Mouse (Mus musculus): ENCODE measurements at regions not wholly inside any gene's neighbourhood (a gene's known extent, or its start where the extent isn't known, plus 50 kb on each side); places are given as distances from the start of the nearest gene placed in this dataset.

- no peak for DNase-seq (ENCODE audit: low spot score)
- Histone ChIP-seq H3K27me3 (replicated peaks; ENCODE audit: low read depth, poor library complexity, severe bottlenecking) (no peaks in the 10 kb centered on the region), H3K9me3 (0 out of 2 replicates have a peak, but pooled peaks cover 8% of the 10 kb centered on the region), H3K27ac (replicated peaks) (peak overlapping the region; percentile 83), H3K36me3 (replicated peaks) (no peaks in the 10 kb centered on the region; the same call in 1 of the 2 replicates), H3K4me3 (0 out of 2 replicates have a peak overlapping the region, but pooled peaks have one; percentile 34), H3K4me1 (peaks cover 39% of the 10 kb centered on the region)
- 29% methylated on average over 3 of the region's 3 CpGs for WGBS
These were observed 53.4 kb upstream of the Jun start for GRCm38 (mm10) chr4:95105424-95105823.

- DNase-seq (ENCODE audit: low spot score), result peak; percentile 49
- H3K36me3 ChIP-seq (replicated peaks), result no peaks in the 10 kb centered on the region; the same call in 1 of the 2 replicates
- peak overlapping the region; percentile 83 for H3K27ac ChIP-seq (replicated peaks)
- 0 out of 2 replicates have a peak, but pooled peaks cover 8% of the 10 kb centered on the region for H3K9me3 ChIP-seq
- H3K4me3 ChIP-seq, result peak overlapping the region; percentile 34
- WGBS, result 31% methylated on average over 16 of the region's 16 CpGs
- peaks cover 39% of the 10 kb centered on the region for H3K4me1 ChIP-seq
- H3K27me3 ChIP-seq (replicated peaks; ENCODE audit: low read depth, poor library complexity, severe bottlenecking), result no peaks in the 10 kb centered on the region
These were observed 54.1 kb upstream of the Jun start for GRCm38 (mm10) chr4:95105926-95106622.

GRCm38 (mm10) chr4:95106881-95107665 lies 55.1 kb upstream of the Jun start:
- Histone ChIP-seq H3K27ac (replicated peaks) (peak overlapping the region; percentile 83), H3K9me3 (0 out of 2 replicates have a peak, but pooled peaks cover 1% of the 10 kb centered on the region), H3K36me3 (replicated peaks) (no peaks in the 10 kb centered on the region), H3K4me1 (peaks cover 39% of the 10 kb centered on the region), H3K27me3 (replicated peaks; ENCODE audit: low read depth, poor library complexity, severe bottlenecking) (no peaks in the 10 kb centered on the region), H3K4me3 (no peak overlapping the region)
- DNase-seq (ENCODE audit: low spot score), result no peak
- 63% methylated on average over 10 of the region's 10 CpGs for WGBS

GRCm38 (mm10) chr4:95108811-95109210 lies 56.8 kb upstream of the Jun start:
- Histone ChIP-seq H3K27me3 (replicated peaks; ENCODE audit: low read depth, poor library complexity, severe bottlenecking) (no peaks in the 10 kb centered on the region), H3K4me3 (no peak overlapping the region), H3K27ac (replicated peaks) (peak overlapping the region; percentile 54), H3K4me1 (peaks cover 39% of the 10 kb centered on the region), H3K9me3 (peaks cover 2% of the 10 kb centered on the region; the same call in 1 of the 2 replicates), H3K36me3 (replicated peaks) (no peaks in the 10 kb centered on the region)
- WGBS, result 54% methylated on average over 6 of the region's 6 CpGs
- no peak for DNase-seq (ENCODE audit: low spot score)

GRCm38 (mm10) chr4:95110828-95111227 lies 58.8 kb upstream of the Jun start:
- H3K4me3 ChIP-seq, result no peak overlapping the region
- peaks cover 32% of the 10 kb centered on the region for H3K4me1 ChIP-seq
- no peaks in the 10 kb centered on the region for H3K36me3 ChIP-seq (replicated peaks)
- H3K27ac ChIP-seq (replicated peaks), result no peak overlapping the region
- DNase-seq (ENCODE audit: low spot score), result no peak
- no peaks in the 10 kb centered on the region for H3K27me3 ChIP-seq (replicated peaks; ENCODE audit: low read depth, poor library complexity, severe bottlenecking)
- WGBS, result 91% methylated on average over 8 of the region's 8 CpGs
- H3K9me3 ChIP-seq, result peaks cover 2% of the 10 kb centered on the region; the same call in 1 of the 2 replicates

GRCm38 (mm10) chr4:95117158-95117681 lies 65.2 kb upstream of the Jun start:
- H3K4me1 ChIP-seq, result no peaks in the 10 kb centered on the region
- DNase-seq (ENCODE audit: low spot score), result no peak
- no peak overlapping the region for H3K27ac ChIP-seq (replicated peaks)
- H3K9me3 ChIP-seq, result peaks cover 2% of the 10 kb centered on the region; the same call in 1 of the 2 replicates
- no peaks in the 10 kb centered on the region for H3K27me3 ChIP-seq (replicated peaks; ENCODE audit: low read depth, poor library complexity, severe bottlenecking)
- WGBS, result 53% methylated on average over 5 of the region's 5 CpGs
- no peaks in the 10 kb centered on the region for H3K36me3 ChIP-seq (replicated peaks)
- no peak overlapping the region for H3K4me3 ChIP-seq

GRCm38 (mm10) chr4:95120876-95121275 lies 68.9 kb upstream of the Jun start:
- Histone ChIP-seq H3K27me3 (replicated peaks; ENCODE audit: low read depth, poor library complexity, severe bottlenecking) (no peaks in the 10 kb centered on the region), H3K4me3 (no peak overlapping the region), H3K9me3 (no peaks in the 10 kb centered on the region), H3K4me1 (0 out of 2 replicates have a peak, but pooled peaks cover 3% of the 10 kb centered on the region), H3K27ac (replicated peaks) (no peak overlapping the region), H3K36me3 (replicated peaks) (no peaks in the 10 kb centered on the region)
- DNase-seq (ENCODE audit: low spot score), result no peak
- 83% methylated on average over 1 of the region's 1 CpGs for WGBS

GRCm38 (mm10) chr4:95125346-95125745 lies 73.3 kb upstream of the Jun start:
- WGBS, result 90% methylated on average over 1 of the region's 1 CpGs
- H3K27ac ChIP-seq (replicated peaks), result no peak overlapping the region
- no peaks in the 10 kb centered on the region for H3K36me3 ChIP-seq (replicated peaks)
- DNase-seq (ENCODE audit: low spot score), result no peak
- H3K9me3 ChIP-seq, result no peaks in the 10 kb centered on the region
- H3K4me3 ChIP-seq, result no peak overlapping the region
- H3K27me3 ChIP-seq (replicated peaks; ENCODE audit: low read depth, poor library complexity, severe bottlenecking), result no peaks in the 10 kb centered on the region
- H3K4me1 ChIP-seq, result 0 out of 2 replicates have a peak, but pooled peaks cover 3% of the 10 kb centered on the region

- H3K27me3 ChIP-seq (replicated peaks; ENCODE audit: low read depth, poor library complexity, severe bottlenecking), result no peaks in the 10 kb centered on the region
- no peaks in the 10 kb centered on the region for H3K36me3 ChIP-seq (replicated peaks)
- 88% methylated on average over 2 of the region's 2 CpGs for WGBS
- H3K4me3 ChIP-seq, result no peak overlapping the region
- H3K4me1 ChIP-seq, result 0 out of 2 replicates have a peak, but pooled peaks cover 3% of the 10 kb centered on the region
- H3K27ac ChIP-seq (replicated peaks), result no peak overlapping the region
- no peak for DNase-seq (ENCODE audit: low spot score)
- H3K9me3 ChIP-seq, result no peaks in the 10 kb centered on the region
These were observed 75.9 kb upstream of the Jun start for GRCm38 (mm10) chr4:95127970-95128369.

- Histone ChIP-seq H3K4me1 (peaks cover 29% of the 10 kb centered on the region), H3K4me3 (no peak overlapping the region), H3K9me3 (no peaks in the 10 kb centered on the region), H3K27me3 (replicated peaks; ENCODE audit: low read depth, poor library complexity, severe bottlenecking) (peaks cover 7% of the 10 kb centered on the region; the same call in 1 of the 2 replicates), H3K27ac (replicated peaks) (no peak overlapping the region), H3K36me3 (replicated peaks) (no peaks in the 10 kb centered on the region)
- no peak for DNase-seq (ENCODE audit: low spot score)
- WGBS, result 34% methylated on average over 3 of the region's 3 CpGs
These were observed 81.8 kb upstream of the Jun start for GRCm38 (mm10) chr4:95133815-95134214.

GRCm38 (mm10) chr4:95134611-95135010 lies 82.6 kb upstream of the Jun start:
- Histone ChIP-seq H3K27ac (replicated peaks) (no peak overlapping the region), H3K4me3 (no peak overlapping the region), H3K9me3 (no peaks in the 10 kb centered on the region), H3K27me3 (replicated peaks; ENCODE audit: low read depth, poor library complexity, severe bottlenecking) (peaks cover 7% of the 10 kb centered on the region; the same call in 1 of the 2 replicates), H3K36me3 (replicated peaks) (no peaks in the 10 kb centered on the region), H3K4me1 (peaks cover 30% of the 10 kb centered on the region)
- DNase-seq (ENCODE audit: low spot score), result no peak
- WGBS, result 21% methylated on average over 5 of the region's 5 CpGs

- Histone ChIP-seq H3K36me3 (replicated peaks) (no peaks in the 10 kb centered on the region), H3K4me1 (peaks cover 30% of the 10 kb centered on the region), H3K27ac (replicated peaks) (peak overlapping the region; percentile 72), H3K9me3 (no peaks in the 10 kb centered on the region), H3K4me3 (no peak overlapping the region), H3K27me3 (replicated peaks; ENCODE audit: low read depth, poor library complexity, severe bottlenecking) (peaks cover 7% of the 10 kb centered on the region; the same call in 1 of the 2 replicates)
- 58% methylated on average over 12 of the region's 12 CpGs for WGBS
- DNase-seq (ENCODE audit: low spot score), result peak; percentile 48
These were observed 85.6 kb upstream of the Jun start for GRCm38 (mm10) chr4:95137413-95138143.
